Mouse (Mus musculus): ENCODE measurements at regions not wholly inside any gene's neighbourhood (a gene's known extent, or its start where the extent isn't known, plus 50 kb on each side); places are given as distances from the start of the nearest gene placed in this dataset.

DNA sequence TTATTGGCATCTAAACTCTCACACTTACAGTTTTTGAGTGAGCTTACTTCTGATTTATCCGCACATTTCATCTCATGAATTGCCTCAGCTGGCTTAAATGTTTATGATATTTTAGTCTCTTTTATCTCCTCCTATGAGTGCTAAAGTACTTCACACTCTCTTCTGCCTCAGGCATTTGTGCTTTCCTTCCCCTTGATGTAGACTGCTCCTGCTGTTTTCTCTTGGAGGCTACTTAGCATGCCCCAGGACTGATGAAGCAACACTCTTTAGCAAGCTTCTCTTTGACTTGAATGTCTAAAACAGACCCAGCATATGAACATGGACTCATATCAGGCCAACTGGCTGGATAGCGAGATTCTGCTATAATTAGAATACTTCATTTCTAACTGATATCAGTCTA lies 882.8 kb downstream of the Tecrl start:
- no peak for DNase-seq

DNA sequence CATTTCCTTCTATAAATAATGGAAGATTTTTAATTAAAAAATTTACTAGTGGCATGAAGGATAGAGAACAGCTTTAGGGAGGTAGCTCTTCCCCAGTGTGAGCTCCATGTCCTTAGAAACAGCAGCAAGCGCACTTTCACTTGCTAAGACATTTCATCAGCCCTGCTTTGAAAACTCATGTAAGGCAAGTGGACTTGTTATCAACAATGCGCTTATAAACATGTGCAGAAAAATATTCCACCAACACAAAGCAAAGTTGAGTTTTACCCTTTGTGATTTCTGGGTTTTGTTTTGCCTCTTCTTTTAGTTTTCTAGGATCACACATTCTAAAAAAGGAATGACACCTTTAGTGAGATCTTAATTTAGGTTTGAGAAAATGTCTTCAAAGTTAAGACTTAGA lies 890.7 kb downstream of the Tecrl start:
- DNase-seq, result no peak

DNA sequence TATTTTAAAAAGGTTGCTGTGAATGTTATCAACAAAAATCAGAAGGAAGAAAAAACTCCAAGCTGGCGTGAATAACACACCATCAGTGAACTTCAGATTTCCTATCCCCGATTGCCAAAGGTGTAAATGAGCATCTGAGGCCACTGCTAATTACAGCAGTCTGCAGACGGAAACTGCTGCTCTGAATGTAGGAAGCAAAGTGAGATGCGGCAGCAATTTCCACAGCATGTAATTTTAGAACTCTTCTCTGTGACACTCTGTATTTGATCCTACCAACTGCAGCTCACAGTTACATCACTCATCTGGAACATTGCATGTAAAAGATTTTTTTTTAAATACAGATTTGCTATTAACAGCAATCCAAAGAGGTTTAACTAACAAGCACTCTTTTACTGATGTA lies 913.7 kb downstream of the Tecrl start:
- DNase-seq, result no peak

DNA sequence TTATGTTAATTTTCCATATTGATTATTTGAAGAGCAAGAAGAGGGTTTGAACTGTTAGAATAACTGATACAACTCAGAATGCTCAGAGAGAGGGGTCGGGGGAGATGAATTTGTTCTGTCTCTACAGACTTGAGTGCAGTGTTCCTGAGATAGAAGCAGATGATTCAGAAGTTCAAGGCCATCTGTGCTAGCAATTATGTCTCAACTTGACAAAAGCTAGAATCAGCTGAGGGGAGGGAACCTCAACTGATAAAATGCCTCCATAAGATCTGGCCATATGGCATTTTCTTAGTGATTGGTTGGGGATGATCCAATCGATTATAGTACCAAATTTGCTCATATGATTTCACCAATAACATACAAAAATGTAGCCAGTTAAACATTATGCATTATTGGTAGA lies 914.9 kb downstream of the Tecrl start:
- no peak for DNase-seq

DNA sequence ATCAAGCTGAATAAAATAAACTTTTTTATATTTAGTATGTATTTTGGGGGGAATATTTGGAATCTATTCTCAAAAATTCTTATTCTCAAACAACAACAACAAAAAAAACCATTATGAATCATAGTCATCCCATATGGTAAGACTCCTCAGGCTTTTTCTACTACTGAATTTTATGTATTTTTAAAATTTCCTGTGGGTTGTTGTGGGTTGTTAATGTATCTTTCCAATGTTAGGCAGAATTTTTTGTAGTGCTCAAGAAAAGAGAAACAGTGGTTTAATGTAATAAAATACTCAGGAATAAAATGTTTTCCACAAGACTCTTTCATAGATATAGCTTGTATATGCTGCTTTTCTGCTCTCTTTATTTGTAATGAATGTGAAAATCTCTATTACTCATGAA lies 934.6 kb downstream of the Tecrl start:
- DNase-seq, result no peak

DNA sequence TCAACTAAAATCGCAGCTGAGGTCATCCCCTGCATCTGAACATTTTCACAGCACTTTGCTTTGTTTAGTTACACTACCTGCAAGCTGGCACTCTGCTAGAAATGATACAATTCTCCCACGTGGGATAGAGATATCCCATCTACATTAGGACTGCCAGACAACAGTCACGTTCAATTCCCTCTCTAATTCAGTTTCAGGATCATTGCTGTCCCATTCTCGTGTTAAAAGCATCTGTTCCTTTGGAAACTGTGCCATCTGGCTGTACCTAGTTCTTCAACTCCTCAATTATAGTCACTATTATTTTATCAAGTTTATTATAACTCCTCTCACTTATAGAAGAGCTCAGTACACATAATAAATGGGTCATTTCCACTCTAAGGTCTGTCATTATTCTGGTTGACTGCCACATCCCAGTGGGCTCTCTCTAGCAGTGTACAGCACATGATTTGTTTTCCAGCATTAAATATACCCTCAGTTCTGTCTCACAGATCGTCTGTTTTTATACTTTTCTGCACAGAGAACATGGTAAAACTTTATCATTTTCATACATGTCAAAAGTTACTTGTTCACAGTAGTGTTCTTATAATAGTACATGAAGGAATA lies 958.3 kb downstream of the Tecrl start:
- DNase-seq, result peak in 1 of 2 experiments; percentile 2

DNA sequence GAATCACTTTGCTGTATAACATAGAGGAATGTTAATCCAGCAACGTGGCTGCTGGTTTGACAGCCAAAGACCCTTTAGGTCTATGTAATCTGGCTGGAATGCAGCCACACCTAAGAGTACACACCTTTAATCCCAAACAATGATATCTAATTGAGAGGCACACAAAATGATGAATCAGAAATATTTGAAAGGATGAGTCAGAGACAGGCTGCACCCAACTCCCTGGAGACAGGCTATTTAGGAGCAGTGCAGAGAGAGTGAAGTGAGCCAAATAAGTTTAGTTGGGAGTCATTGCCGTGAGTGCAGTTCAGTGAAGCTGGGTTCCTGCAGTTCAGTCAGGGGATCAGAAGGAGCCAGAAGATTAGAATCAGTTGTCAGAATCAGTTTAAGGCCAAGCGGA lies 993.4 kb downstream of the Tecrl start:
- no peak for DNase-seq

DNA sequence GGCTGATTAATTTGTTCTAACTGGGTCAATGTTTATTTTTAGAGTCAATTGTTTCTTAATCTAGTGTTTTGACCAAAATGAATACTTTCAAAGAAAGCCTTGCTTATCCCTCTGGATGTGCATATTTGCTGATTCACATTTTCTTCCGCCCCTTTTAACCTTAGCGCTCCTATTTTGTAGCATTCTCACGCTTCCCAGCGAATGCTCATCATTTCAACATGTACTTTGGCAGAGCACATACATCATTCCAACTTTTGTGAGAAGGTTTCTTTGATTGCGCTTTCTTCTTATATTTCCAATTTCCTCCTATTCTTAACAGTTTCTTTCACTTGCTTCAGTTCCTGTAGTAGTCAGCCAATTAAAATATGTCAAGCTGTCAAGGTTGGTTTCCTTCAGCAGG lies 998.7 kb downstream of the Tecrl start:
- DNase-seq, result no peak

DNA sequence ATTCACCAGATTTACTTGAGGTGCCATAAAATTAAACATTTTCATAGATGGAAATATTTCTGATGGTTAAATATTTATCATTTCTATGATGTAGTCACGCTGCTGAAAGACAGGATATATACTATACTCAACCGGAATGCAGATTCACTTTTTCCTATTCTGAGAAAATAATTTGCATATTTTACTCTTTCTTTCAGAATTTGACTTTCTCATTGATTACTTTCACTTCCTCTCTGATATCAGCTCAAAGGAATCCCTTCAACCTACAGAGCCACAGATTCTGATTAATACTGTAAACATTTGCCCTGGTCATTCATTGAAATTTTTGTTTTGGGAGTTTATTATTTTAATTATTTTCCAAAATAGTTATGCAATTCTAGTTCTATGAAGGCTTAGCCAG lies 1003.9 kb downstream of the Tecrl start:
- DNase-seq, result no peak

DNA sequence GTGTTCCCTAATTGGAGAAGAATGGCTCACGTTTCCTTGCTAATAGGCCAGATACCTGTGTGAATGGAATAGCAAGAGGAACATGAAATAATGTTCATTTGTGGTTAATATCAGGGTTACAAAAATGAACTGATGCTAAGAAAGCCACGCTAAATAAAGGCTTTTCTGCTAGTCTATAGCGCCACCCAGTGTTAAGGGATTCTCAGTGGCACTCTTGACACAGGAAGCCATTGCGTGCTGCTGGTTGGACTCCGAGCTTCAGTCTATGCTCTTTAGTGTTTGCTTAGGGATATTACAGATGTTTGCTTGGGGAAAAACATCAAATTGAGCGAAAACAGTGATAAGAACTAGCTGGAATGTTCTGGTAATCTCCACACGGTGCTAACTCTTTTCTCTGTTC lies 1008.3 kb downstream of the Tecrl start:
- peak; percentile 30 to 70 for DNase-seq

DNA sequence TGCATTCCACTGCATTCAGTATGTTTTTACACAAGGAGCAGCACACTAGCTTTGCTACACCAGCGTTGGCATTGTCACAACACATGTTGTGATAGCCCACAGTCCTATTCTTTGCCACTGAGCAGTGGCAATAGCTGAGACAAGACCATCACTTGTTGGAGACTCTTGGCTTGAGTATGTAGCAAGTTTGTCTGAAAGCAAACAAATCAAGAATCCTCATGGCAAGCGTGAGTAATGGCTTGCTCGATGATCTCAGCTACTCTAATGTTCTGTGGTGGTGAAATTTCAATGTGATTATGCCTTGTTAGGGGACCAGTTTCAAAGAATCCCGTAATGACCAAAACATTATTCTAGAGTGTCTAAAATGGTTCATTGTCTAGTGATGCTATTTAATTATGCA lies 1030.6 kb downstream of the Tecrl start:
- DNase-seq, result no peak

DNA sequence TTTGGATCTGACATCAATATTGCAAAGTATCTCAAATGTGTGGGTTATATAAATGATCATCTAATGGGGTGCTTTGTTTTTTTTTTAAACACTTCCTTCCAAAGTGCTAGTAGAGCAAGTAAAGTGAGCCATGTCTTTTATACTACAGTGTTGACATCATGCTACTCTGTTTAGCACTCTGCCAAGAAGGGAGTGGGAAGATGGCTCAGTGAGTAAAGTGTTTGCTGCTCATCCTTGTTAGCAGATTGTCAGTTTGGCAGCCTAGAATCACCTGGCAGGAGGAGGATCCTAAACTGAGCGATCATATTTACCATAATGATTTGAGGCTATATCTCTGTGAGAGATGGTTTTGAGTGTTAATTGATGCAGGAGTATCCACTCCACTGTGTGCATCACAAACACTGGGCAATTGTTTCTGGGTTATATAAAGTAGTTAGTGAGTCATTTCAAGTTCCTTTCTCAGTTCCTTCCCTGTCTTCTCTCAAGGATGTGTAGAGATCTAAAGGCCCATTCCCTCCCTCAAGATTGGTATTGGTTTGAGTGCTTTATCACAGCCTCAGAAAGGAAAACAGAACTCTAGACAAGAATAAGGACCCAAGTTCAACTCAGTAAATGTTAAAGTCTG lies 1035.2 kb downstream of the Tecrl start:
- no peak for DNase-seq

DNA sequence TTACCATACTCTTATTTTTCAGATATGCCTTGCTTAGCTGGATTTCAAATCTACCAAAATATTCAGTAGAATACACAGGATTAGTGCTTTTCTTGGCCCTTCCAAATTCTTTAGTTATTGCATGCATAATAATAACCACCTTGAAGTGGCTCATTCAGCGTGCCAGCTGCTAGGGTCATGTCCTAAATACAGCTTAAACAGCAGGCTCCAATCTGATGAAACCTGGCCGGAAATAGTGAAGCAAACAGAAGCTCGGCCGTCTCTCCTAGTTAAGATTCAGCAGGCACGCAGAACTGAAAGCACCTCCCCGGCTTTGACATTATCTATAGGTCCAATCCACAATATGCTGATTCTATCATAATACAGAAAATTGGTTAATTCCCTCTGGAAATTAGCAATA lies 1042.9 kb downstream of the Tecrl start:
- peak in 1 of 2 experiments; percentile 8 for DNase-seq

DNA sequence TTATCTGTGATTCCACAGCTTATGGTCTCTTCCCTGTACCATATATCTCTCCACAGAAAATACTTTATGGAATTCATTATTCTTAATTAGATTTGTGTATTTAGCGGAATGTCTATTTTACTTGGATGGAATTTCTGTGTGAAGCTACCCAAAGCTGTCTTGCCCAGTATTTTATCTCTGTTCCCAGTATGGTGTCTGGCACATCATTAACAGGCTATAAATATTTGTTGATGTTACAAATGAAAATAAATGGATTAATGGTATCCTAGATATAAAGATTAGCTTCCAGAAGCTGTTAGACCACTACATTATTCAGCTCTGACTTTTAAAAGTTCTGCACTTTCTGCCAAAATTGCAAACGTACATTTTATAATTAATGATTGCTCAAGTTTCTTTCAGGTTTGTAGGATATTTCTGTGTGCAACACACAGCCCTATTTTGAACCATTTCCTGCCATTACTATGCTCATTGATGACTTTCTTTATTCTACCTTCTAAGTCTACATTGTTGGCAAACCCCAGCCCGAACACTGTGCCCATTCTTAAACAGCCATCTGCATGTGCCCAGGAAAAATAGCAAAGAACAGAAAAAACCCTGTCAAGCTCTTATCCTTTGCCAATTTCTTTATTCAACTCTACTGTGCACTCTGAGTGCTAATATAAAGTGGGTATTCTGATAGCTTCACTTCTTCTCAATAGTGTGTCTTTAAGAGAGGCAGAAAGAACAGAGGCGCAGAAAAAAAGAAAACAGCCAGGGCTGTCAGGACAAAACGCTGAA lies 1066.7 kb downstream of the Tecrl start:
- no peak for DNase-seq

DNA sequence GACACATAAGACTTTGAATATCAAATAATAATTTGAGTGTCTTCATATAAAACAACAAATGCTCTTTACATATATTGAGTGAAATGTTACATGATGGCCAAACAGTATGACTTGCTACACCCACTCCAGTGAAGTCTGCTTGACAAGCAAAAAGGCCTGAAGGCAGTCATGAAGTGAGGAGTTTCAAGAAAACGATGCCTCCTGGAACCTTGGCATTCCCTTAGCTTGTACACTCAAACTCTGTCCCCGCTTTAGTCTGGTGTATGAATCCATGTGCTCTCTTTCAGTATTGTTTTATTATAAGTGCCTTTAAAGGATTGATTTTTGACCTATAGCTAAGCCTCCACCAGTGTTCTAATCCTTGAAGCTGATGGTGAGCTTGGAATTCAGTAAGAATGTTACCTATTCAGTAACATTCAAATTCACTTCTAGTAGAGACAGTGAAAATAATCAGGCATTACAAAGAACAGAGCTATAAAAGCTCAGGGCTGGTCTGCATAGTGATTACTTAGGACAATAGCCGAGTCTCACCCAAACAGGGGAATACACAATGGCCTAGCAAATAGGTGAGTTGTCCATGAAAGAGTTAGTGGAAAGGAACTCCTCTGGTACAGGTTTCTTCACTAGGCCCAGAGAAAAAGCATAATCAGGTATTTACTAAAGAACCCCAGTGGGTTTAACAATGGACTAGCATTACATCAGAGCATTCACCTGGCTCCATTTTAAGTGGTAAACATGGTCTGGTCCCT lies 1101.5 kb downstream of the Tecrl start:
- DNase-seq, result no peak

DNA sequence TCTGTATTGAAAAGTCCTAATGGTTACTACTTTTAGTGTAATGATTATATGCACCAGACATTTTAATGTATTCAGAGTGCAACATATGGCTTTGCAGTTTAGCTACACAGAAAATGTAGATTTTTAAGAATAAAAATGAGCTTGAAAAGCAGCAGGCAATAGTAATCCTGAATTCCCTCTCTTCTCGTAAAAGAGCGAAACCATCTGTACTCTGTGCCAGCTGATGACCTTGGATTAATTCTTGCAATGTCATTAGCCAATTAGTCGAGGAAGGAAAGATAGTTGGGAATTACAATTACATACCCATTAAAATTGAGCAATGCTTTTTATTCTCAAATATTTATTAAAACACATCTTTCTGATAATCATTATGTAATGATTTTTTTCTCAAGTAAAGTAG lies 1128.7 kb downstream of the Tecrl start:
- DNase-seq, result no peak

DNA sequence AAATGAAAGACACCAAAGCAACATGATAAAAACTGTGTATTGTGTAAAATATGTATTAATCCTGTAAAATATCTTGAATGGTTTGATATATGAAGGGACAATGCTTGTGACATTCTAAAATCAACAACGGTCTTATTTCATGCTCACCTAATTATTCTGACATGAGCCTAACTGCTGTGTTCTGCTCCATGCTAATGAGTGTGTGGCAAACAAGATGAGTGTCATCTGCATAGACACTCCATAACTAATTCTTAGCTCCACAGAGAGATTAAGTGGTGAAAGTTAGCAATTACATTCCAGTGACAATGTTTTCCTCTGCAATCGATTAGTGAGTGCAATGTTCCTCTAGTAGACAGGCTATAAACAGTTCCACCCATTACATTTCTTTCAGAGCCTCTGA lies 1131.4 kb downstream of the Tecrl start:
- no peak for DNase-seq

DNA sequence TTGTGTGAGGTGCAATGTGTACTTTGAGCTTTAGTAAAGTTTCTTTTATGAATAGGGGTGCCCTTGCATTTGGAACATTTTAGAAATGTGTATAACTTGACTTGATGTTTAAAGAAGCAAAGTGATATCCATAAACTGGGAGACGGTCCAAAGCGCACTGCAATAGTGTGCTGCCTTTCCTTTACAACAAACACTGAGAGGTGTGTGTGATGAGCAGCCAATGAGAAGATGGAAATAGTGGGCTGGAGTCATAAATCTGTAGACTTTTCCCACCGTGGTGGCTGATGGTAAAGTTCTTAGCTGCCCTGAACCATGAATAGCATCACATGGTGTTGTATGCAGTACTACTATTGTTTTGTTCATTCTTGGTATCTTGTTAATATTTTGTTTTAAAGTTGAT lies 1151.4 kb downstream of the Tecrl start:
- DNase-seq, result no peak
